Mouse (Mus musculus) kidney, postnatal 36 days (tissue): ENCODE results near the gene Trim32.

ENCODE experiments used
- DNase-seq, 2 experiments: peaks; one replicate each; pipeline ENCODE4 v3.0.0; 2021 to 2022; ENCODE audit warnings: mixed read lengths in 2 of 2

Trim32 gene

DNA sequence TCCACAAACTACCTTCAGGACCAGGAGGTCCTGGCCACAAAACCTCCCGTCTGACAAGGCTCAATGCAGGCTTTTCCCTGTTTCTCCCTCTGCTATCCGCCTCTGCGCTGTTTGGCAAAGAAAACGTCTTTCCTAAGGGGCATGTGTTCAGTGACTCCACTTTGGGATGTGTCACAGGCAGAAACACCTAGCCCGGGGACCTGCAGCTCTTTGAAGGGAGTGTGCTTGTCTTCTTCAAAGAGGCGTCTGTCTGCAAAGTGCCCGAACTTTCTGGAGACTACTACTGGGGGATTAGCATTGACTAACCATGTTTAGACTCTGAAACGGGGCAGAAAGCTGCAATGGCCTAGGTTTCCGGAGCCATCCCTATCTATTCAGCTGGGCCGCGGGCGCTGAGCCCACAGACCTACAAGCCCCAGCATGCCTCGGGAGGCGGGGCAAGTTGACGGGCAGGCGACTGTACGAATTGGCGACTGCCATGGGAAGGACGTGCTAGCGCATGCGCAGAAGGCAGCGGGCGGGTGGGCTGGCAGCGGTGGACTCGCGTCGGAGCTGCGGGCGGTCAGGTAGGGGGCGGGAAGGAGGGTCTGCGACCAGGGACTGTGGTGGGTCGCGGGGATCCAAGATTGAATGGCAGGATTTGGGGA is at the start of gene Trim32:
Gene Trim32 (plus strand): TSS at position 483 of the 647 bp plus-strand sequence.
- DNase-seq: peak; percentile 98 to 100

DNA sequence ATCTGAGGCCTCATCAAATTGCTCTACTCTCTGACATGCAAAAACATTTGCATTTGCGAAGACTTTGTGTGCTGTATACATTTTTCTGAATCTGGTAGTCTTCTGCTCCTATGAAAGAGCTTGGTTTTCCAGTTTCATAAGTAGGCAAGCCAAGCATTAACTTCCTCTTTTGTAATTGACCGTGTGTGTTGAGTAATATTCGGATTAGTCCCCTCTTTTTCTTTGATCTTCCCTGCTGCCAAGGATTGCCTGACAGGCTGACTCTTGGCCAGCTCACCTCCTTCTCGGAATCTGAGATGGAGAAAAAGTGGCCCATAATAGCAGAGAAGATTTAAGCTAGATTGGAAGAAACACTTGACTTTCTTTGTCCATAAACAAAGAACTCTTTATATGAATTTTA is 39.3 kb upstream of the Trim32 start:
- DNase-seq: no peak

DNA sequence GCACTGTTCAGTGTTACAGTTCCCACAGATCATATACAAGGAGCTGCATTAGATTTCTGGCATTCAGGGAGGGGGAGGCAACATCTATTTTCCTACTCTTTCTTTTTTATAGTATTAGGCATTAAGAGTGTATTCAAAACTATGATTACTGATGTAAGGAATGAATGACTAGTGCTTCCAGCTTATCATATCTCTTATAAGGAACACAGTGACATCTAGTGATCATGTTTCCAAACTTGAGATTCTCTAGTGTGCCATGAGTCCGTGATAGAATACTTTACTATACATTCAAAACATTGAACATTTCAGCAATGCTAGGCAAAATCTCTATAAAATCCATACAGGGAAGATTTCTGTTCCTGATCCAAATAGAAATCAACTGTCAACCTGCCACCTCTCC is 24.5 kb upstream of the Trim32 start:
- no peak for DNase-seq

DNA sequence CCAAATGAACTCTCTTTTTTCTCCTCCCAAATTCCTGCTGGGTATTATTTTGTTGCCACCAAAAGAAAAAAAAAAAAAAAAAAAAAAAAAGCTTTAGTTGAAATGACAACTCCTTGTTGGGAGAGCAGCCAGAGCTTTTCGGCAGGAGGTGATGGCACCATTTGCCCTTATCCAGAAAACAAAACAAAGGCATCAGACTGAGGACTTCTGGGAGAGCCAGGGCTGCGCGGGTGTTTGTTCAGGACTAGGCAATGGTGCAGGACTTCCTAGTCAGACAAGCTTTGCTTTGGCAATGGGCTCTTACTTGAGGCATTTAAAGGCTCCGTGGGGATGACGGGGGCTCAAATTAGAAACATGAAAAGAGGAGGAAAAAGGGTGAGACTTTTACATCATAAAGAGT is 17.8 kb upstream of the Trim32 start:
- DNase-seq: no peak

DNA sequence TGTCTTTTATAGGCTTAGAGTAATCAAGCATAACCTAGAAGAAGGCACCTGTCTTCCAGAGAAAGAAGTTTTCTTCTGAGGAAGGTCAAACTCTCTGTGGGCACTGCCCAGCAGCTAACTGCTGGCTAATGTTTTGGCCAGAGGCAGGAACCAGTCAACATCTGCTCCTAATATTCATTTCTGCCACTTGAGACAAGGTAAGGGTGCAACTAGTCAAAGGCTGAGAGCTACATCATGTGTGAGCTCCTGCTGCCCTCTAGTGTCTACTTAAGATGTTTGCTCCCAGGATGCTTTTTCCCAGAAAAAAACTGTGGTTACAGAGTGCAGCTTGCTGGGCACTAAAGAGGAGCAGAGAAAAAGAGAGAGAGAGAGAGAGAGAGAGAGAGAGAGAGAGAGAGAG is 15.0 kb upstream of the Trim32 start:
- peak; percentile 49 to 58 for DNase-seq

DNA sequence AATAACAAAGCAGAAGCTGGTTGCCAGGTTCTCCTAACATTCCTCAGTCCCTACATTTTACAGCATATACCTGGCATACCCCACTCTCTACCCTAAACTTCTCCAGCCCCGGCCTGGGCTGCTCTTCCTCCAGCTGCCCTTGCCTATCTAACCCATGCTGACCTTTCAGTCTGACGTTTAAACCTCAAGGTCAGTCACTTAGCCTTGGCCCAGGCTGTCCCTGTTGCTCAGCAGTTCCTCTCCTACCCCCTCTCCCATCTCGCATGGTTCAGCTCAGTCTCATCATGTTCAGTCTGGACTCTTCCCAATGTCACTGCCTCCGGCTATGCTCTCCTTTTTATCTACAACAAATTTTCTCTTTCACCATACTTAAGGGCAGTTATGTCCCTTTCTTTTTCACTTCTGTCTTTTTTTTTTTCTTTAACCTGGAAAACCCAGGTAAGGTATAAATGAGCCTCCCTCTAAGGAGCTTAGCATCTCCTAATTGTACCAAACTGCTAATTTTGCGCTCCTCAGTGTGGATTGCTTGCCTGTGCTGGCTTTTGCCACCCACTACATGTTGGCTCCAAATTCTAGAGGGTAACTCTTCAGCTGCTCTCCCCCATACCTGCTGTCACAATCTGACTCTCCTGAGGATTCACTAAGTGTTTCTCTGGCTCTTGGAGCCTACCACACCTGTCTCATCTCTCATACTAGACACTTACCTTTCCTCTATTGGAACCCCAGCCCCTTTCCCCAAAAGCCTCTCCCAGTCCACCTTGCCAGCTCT is 10.0 kb upstream of the Trim32 start:
- DNase-seq: no peak

DNA sequence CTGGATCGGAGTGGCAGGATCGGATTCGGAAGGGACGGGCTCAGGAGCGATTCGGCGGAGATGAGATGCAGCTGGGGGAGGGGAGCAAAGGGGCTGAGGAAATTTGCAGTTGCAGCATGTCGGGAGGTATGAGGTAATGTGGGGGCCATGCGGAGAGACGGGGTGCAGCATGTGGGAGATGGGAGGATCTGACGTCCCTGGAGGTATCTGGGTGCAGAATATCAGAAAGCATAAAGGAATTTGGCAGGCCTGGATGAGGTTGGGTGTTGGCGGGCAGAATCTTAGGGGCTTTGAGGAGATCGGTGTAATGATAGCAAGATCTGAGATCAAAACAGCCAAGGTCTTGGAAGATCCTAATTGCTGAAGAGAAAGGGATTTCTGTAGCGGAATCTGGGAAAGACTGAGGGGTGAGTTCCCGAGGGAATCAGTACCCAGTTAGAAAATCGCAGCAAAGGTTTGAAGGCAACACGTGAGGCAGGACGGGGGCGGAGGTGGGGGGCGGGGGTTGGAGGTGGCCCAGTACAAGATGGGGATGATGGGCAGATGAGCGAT is 441 bp downstream of the Trim32 start:
- DNase-seq: peak in 1 of 2 experiments; percentile 11

DNA sequence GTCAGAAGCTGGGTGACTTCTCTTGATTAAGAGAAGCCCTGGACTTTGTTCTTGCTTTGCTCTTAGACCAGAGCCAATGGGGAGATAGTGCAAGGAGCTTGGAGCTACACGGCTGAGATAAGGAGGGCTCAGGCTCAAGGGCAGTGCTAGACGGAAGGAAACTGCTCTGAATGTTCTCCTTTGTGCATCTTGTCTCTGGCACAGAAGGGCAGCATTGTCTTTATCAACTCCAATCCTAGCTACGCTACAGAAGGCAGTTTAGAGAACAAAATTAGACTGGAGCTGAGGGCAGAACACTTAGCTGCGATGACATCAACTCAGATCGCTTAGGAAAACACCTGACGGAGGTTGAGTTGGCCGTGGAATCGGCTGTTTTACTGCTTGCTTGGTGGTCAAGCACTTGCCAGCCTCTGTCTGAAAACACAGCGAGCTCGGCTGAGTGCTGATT is 2.4 kb downstream of the Trim32 start:
- DNase-seq: peak in 1 of 2 experiments; percentile 5

DNA sequence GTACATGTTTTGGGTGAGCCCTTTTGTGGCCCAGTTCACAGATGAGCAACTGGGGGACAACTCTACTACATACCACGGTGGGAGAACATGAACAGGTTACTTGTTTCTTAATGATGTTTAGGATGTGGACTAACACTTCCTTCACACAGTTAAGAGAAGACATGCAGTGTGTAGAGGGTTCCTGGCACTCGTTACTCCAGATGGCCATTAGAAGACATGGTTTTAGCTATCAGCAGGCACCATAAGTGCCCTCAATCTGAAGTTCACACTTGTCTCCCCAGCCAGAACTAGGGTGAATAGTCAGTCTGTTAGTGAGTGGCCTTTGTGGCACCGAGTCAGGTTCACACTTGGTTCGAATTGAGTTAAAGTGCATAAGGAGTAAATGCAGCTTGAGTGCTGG is 3.3 kb downstream of the Trim32 start:
- DNase-seq: no peak

DNA sequence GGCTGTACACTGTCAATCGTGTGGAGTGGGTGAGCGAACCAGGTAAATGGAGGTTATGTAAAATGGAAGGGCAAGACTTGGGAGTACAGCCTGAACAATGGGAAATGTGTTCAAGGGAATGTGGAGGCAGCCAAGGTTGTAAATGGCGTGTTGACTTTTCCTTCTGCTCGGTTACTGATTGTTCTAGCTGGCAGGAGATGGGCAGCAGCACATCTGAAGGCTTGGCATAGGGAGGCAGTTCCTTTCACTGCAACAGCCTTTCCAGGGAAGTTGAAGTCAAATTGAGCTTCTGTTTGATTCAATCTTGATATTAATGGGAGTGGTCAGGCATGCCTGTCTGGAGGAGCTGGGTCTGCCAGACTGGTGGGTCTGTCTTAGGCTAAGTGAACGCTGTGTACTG is 5.5 kb downstream of the Trim32 start:
- peak in 1 of 2 experiments; percentile 8 for DNase-seq

DNA sequence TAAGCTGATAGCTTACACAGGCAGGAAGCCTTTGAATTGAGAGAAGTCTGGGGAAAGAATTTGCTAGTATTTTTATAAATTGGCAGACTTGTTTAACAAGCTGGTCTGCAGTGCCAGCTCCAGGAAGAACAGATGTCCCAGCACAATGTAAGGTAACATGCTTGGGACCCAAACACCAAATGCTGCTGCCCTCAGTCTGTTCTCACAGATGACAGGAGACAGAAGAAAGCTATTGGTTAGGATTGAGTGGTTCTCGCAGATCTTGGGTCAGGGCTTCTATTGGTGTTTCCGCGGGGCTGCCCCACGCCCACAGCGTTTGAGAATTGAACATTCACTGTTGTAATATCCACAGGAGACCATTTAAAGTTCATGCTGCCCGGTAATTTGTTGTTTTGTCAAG is 6.1 kb downstream of the Trim32 start:
- no peak for DNase-seq

DNA sequence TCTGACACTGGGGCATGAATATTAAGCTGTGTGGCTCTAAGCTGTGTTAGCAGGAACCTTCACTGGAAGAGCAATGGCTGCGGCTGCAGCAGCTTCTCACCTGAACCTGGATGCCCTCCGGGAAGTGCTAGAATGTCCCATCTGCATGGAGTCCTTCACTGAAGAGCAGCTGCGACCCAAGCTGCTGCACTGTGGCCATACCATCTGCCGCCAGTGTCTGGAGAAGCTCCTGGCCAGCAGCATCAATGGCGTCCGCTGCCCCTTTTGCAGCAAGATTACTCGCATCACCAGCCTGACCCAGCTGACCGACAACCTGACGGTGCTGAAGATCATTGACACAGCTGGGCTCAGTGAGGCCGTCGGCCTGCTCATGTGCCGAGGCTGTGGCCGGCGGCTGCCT is 8.3 kb downstream of the Trim32 start:
- DNase-seq: no peak

DNA sequence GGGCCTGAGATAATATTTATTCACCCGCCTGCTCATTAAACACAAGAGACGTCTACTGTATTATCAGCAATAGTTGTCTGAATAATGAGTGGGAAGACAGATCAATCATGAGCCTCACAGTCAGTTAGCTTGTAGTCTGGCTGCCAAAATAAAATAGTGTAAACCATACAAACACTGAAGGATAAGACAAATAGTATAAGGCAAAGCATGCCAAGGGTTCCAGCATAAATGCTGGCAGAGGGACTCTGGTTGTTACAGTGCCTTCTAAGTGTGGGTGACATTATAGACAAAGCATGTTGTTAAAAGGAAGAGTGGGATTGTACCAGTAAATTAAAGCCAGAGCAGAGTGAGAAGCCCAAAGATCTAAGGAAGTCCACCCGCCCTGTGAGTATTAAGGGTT is 15.3 kb downstream of the Trim32 start:
- no peak for DNase-seq

DNA sequence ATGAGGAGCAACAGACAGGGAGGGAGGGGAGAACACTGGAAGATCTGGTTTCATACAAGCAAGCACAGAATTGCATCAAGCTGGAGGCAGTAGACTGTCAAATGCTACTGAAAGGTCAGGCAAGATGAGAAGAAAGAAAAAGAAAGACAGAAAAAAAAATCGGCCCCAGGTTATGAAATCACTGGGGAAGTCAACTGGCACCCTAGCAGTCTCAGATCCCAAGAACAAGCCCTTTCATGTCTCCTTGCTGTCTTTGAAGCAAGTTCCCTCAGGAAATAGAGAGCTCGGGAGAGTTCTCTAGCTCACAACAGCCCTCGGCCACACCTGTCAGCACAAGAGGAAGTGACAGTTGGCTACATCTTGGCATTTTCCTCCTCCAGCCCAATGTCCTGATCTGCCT is 33.4 kb downstream of the Trim32 start:
- DNase-seq: no peak

DNA sequence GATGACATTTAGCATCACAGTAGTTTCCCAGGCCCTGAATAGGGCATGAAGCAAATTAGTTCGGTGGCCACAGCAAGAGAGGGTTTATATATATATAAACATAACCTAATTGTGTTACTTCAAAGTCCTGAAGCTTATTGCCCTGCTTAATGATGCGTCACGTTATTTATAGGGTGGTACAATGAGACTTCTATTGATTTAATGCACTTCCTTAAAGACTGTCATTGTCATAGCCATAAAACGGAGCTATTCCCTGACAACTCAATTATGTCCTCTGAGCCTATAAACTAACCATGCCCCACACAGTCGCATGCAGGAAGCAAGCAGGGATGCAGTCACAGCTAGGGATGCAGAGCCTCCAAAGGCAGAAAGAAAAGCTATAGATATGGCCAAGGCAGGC is 37.8 kb downstream of the Trim32 start:
- DNase-seq: no peak

DNA sequence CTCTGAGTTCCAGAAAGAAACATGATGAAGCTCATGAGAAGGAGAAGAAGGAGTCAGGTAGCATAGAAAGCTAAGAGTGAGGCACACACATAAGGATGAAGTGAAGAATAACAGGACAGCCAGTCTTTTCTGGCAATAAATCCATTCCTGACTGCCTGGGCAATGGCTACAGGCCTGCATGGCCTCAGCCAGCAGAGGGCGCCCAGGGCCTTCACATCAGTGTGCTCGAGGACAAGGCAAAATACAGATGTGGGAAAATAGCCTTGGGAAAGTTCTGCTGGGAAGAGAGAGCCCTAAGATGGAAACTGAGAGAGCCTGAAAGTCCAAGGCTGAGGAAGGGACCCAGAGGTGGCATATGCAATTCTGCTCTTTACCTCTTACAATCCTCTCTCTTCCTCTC is 49.9 kb downstream of the Trim32 start:
- peak; percentile 63 to 90 for DNase-seq

DNA sequence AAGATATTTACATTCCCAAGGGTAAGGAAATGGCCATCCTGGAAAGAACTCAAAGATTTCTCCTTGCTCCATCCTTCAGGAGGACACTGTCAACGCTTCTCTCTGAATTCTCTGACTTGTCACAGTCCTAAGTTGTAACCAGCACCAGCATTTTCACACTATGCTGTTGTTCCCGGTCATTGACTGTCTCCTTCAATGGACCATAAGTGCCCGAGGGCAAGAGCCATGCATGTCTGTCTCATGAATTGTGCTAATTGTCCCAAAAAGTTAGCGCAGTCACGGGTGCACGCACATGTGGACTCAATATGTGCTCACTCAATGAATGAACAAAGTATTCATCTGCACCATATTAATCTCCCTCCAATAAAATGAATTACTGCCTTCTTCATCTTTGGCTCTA is 58.4 kb downstream of the Trim32 start:
- DNase-seq: no peak
